Mouse (Mus musculus): ENCODE results near the gene Timm8a2.

Timm8a2 gene

DNA sequence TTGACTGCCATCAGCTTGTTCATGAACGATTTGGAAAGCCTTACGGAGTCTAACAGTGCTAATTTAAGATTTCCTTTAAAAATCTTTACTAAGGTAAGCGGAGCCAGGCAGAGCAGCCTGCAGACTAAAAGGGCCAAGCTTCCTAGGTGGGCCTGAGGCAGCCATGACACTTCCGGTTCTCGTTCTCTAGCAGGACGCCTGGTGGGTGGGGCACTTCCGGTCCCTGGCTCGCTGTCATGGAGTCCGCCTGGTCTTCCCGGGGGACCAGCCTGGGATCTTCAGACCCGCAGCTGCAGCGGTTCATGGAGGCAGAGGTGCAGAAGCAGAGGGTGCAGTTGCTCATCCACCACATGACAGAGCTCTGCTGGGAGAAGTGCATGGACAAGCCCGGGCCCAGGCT lies at the start of gene Timm8a2:
Gene Timm8a2, plus strand, starts transcription at position 224 of the 400 bp plus-strand sequence.
- in situ Hi-C loops (cut with MboI, MseI): no loop called here

DNA sequence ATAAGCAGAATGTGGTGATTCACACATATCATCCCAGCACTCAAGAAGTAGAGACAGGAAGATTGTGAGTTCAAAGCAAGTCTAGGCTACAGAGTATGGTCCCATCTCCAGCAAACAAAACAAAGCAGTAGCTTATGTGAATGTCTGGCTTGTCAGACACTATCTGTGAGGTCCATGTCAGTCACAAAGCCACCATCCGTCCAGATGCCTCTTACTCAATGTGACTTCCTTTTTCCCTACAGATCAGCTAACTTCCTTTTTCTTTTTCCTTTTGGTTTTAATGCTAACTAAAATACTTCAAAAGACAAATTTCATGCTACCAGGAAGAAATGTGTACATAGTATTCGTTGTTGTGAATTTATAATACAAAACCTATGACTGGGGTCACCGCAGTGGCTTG lies 49.0 kb upstream of the Timm8a2 start:
- in situ Hi-C loops (cut with MboI, MseI): no loop called here

- in situ Hi-C loops (cut with MboI, MseI): no loop called here
These were observed 48.4 kb upstream of the Timm8a2 start for GRCm38 (mm10) chr14:121986028-121986427.

- in situ Hi-C loops (cut with MboI, MseI): no loop called here
These were observed 47.2 kb upstream of the Timm8a2 start for GRCm38 (mm10) chr14:121987287-121987686.

DNA sequence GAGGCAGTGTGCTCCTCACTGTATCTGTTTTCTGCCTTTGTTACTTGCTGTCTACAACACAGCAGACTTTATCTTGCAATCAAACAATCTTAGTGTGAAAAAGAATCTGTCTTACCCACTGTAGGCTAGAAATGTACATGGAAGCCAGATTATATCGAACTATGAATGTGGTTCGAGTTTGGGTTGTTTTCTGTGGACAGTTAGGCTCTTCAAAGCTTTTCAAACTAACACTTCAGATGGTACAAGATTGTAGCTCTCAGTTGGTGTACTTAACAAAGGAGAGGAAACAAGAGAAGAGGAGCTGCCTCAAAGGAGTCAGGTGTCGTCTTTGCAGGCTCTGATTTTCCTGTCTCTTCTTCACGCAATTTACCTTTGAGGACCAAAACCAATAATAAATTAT lies 46.8 kb upstream of the Timm8a2 start:
- in situ Hi-C loops (cut with MboI, MseI): no loop called here

DNA sequence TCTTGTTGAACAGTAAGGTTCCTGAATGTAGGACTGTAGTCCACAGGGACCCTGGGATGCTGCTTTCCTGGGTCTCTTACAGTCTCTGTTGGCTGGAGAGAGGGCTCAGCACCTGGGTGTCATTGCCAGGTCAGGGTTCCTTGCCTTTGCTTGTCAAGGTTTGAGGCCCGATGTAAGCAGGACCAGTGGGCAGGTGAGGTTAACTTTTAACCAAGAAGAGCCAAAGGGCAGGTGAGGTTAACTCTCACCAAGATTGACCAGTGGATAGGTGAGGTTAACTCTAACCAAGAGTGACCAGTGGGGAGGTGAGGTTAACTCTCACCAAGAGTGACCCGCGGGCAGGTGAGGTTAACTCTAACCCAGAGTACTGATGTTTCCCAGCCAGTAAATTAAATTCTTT lies 45.1 kb upstream of the Timm8a2 start:
- in situ Hi-C loops (cut with MboI, MseI): no loop called here

GRCm38 (mm10) chr14:121989869-121990268 lies 44.6 kb upstream of the Timm8a2 start:
- in situ Hi-C loops (cut with MboI, MseI): no loop called here

- in situ Hi-C loops (cut with MboI, MseI): no loop called here
These were observed 43.6 kb upstream of the Timm8a2 start for GRCm38 (mm10) chr14:121990897-121991296.

- in situ Hi-C loops (cut with MboI, MseI): no loop called here
These were observed 42.6 kb upstream of the Timm8a2 start for GRCm38 (mm10) chr14:121991921-121992320.

GRCm38 (mm10) chr14:121992395-121993280 lies 41.8 kb upstream of the Timm8a2 start:
- in situ Hi-C loops (cut with MboI, MseI): no loop called here

DNA sequence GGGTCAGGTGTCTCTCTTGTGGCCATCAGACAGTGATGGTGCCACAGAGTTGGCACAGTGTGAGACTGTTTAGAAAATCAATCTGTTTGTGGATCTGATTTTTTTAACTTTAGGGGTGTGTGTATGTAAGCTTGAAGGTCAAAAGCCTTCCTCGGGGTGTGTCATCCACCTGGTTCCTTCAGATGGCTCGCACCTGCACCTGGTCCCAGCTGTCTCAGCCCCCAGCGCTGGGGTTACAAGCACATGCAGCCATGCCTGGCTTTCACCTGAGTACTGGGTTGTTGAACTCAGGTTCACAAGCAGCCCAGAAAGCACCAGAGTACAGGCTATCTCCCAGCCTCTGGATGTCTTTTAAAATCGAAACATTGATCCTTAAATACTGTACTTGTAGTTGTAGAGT lies 40.9 kb upstream of the Timm8a2 start:
- in situ Hi-C loops (cut with MboI, MseI): no loop called here

GRCm38 (mm10) chr14:121994171-121994700 lies 40.2 kb upstream of the Timm8a2 start:
- in situ Hi-C loops (cut with MboI, MseI): no loop called here

- in situ Hi-C loops (cut with MboI, MseI): no loop called here
These were observed 39.5 kb upstream of the Timm8a2 start for GRCm38 (mm10) chr14:121994846-121995556.

- in situ Hi-C loops (cut with MboI, MseI): no loop called here
These were observed 39.0 kb upstream of the Timm8a2 start for GRCm38 (mm10) chr14:121995557-121995870.

DNA sequence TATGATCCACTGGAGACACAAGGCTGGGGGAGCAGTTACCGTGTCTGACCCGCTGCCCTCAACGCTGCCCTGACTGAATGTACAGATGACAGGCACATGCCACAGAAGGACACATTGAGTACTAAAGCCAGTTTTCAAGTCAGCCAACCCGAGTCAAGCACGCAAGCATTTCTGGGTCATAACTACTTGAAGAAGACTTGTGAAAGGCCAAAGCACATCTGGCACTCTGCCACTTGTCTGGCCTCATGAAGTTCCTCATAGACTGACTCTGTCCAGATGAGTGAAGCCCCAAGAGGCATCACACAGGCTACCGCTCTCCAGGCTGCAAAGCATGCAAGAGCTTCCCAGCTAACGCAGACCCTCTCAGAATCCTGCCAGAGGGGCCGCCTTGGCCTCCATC lies 37.7 kb upstream of the Timm8a2 start:
- in situ Hi-C loops (cut with MboI, MseI): no loop called here

DNA sequence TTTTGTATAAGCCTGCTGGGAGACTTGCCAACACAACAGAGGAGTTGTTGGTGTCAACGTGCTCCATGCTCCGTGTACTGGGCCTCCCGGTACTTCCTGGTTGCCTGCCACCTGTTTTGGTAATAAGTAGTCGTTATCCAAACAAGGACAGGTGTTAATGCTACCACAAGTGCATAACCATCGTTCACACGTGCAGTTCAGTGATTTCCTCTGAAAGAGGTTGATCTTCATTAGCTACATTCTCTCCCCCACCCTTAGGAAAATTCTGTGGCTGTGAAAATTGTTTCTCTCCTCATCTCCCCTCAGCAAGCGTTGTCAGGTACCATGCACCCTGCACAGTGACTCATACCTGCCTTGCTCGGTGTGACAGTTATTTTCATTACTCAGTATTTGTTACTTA lies 35.0 kb upstream of the Timm8a2 start:
- in situ Hi-C loops (cut with MboI, MseI): no loop called here

- in situ Hi-C loops (cut with MboI, MseI): no loop called here
These were observed 33.9 kb upstream of the Timm8a2 start for GRCm38 (mm10) chr14:122000346-122001105.

DNA sequence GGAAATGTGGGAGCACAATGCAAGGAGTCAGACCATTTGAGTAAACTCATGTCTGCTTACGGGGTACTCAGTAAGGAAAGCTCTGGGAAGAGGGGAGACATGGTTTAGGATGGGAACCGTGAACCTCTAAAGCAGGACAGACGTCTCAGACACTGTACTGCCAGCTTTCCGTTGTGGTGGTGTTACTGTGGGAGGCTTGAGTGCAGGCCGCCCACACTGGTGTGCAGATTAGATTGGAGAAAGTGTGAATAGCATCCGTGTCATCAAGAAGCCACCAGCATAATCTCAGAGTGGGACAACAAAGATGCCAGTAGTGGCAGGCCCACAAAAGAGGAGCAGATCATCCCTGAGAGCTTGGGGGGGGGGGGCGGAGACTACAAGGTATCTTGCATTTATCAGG lies 32.2 kb upstream of the Timm8a2 start:
- in situ Hi-C loops (cut with MboI, MseI): no loop called here

- in situ Hi-C loops (cut with MboI, MseI): no loop called here
These were observed 30.7 kb upstream of the Timm8a2 start for GRCm38 (mm10) chr14:122003812-122004211.

GRCm38 (mm10) chr14:122008261-122008660 lies 26.2 kb upstream of the Timm8a2 start:
- in situ Hi-C loops (cut with MboI, MseI): no loop called here

DNA sequence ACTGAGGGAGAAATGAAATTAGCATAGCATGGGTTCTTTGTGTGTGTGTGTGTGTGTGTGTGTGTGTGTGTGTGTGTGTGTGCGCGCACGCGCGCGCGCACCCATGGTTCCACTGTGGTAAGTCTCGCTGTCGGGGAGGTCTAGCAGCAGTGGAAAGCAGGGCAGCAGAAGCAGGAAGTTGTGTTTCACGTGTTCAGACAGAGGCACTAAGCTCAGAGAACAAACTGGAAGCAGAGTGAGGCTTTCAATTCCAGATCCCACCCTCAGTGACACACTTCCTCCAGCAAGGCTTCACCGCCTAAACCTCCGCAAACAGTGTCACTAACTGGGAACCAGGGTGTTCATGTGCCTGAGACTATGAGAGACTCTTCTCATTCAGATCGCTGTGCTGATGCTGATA lies 25.0 kb upstream of the Timm8a2 start:
- in situ Hi-C loops (cut with MboI, MseI): no loop called here

DNA sequence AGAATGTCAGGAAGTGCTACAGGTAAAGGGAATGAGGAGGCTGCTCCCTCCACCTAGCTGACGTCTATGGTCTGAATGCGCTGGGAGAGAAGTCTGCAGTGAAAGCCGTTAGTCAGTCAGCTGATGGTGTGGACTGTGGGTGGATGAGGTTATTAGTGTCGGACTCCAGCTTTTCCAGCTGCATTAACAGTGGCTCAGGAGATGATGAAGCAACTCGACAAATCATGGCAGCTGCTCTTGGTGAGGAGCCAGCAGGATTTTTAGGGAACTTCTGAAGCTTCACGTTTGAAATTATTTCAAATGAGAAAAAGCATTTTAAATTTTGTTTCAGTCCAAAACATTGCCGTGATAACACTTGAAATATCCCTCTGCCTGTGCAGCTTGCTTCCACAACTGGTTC lies 24.2 kb upstream of the Timm8a2 start:
- in situ Hi-C loops (cut with MboI, MseI): loop anchor here in 1 of 2 experiments (5.0 to 10.0 kb wide), 2 partner anchors 53 to 464 kb away; partner anchors contain the start of gene Zic2
